Mouse (Mus musculus): ENCODE measurements around the gene Plcg2. TPM values are rescaled to one million over a fixed set of nuclear protein-coding genes. Genes with fewer than 3 reads are reported as not detected.

Gene Plcg2
- polyA plus RNA-seq, 1 experiment from 2014 or later = 4.2 TPM

DNA sequence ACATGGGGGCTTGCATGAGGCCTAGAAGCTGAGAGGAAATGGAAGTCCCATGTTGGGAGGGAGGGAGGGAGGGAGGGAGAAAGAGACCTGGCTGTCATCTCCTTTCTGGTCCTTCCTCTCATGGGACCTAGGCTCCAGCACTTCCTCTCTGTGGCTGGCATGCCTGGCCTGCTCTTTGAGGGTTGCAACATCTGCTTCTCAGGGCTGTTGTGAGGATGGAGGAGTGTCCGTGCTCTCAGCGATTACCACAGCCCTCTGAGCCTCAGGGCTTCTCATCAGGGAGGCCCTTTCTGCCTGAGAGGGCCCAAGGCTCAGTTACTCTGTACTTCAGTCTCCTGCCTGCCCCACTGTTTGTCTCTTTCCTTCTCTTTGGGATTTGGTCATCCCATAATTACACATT, 28.1 kb downstream of the Plcg2 start:
- Histone ChIP-seq H3K27ac (no peak overlapping the region), H3K4me2 (no peak overlapping the region), H3K4me3 (replicated peaks) (no peak overlapping the region), H3K4me1 (no peaks in the 10 kb centered on the region), H3K36me3 (no peaks in the 10 kb centered on the region), H3K9me3 (no peaks in the 10 kb centered on the region), H3K9ac (no peak overlapping the region), H3K27me3 (replicated peaks) (no peaks in the 10 kb centered on the region)
- WGBS = 26% methylated on average over 2 of the region's 2 CpGs
- no peak for ATAC-seq (ENCODE audit: insufficient read depth, low FRiP score, low read depth)

DNA sequence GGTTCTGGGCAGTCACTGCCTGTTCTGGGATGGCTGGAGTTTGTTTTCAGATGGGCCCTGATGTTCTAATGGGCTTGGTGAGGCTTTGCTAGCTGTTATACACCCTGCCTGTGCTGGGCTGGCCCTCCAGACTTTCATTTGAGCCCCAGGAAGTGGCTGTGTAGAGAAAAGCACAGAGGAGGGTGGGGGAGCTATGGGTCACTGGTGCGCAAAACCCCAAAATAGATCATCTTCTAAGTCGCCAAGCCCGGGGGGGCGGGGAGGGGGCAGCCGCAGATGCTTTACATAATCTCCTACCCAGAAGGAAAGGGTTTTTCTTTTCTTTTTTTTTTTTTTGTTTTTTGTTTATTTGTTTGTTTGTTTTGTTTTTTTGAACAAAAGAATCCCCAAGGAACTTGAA, 29.9 kb downstream of the Plcg2 start:
- H3K27ac ChIP-seq = no peak overlapping the region
- no peaks in the 10 kb centered on the region for H3K36me3 ChIP-seq
- no peak overlapping the region for H3K4me2 ChIP-seq
- no peaks in the 10 kb centered on the region for H3K9me3 ChIP-seq
- no peak overlapping the region for H3K9ac ChIP-seq
- H3K4me1 ChIP-seq = no peaks in the 10 kb centered on the region
- H3K4me3 ChIP-seq (replicated peaks) = no peak overlapping the region
- H3K27me3 ChIP-seq (replicated peaks) = no peaks in the 10 kb centered on the region
- ATAC-seq (ENCODE audit: insufficient read depth, low FRiP score, low read depth) = no peak
- WGBS = 75% methylated on average over 5 of the region's 5 CpGs

DNA sequence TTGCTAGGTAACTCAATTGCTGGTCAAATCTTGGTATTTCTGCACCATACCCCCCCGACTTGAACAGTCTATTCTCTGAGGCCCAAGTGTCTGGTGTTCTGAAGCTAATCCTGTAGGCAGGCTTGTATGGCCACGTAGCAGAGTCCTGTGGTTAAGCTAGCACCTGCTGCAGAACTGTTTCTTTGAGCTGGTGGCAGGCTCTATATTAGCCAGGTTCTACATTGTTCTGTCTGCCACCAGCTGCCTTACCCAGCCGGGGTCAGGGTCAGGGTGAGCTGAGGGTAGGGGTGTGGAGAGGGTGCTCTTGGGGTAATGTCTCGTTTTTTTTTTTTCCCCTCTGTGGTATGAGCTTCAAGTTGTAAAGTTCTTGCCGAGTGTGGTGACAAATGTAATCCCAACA, 31.1 kb downstream of the Plcg2 start:
- Histone ChIP-seq H3K4me2 (no peak overlapping the region), H3K27ac (no peak overlapping the region), H3K27me3 (replicated peaks) (no peaks in the 10 kb centered on the region), H3K4me3 (replicated peaks) (no peak overlapping the region), H3K9me3 (no peaks in the 10 kb centered on the region), H3K9ac (no peak overlapping the region), H3K4me1 (no peaks in the 10 kb centered on the region), H3K36me3 (no peaks in the 10 kb centered on the region)
- ATAC-seq (ENCODE audit: insufficient read depth, low FRiP score, low read depth) = no peak
- 58% methylated on average over 5 of the region's 5 CpGs for WGBS

DNA sequence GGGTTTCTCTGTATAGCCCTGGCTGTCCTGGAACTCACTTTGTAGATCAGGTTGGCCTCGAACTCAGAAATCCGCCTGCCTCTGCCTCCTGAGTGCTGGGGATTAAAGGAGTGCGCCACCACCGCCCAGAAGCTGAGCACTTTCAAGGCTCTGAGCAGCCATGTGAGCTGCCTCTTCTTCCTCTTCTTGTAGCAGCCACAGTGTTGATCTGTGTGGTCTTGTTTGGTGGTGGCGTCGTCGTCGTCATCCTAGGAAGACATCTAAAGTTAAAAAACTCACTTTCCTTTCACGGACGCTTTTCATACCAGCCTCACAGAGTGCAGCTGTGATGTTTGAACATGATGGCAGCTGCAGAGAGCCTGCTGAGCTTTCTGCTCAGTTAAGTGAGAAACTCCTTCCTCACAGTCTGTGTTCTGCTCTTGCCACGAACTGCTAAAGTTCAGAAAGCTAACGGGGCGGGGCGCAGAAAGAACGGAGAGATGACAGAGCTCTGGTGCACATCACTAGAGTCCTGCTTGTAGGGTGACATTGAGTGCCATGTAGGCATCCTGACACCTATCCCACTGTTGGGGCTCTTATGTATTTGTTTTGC, 34.4 kb downstream of the Plcg2 start:
- Histone ChIP-seq H3K36me3 (no peaks in the 10 kb centered on the region), H3K4me2 (no peak overlapping the region), H3K9ac (no peak overlapping the region), H3K27me3 (replicated peaks) (no peaks in the 10 kb centered on the region), H3K4me3 (replicated peaks) (no peak overlapping the region), H3K4me1 (no peaks in the 10 kb centered on the region), H3K27ac (no peak overlapping the region), H3K9me3 (no peaks in the 10 kb centered on the region)
- WGBS = 80% methylated on average over 15 of the region's 15 CpGs
- no peak for ATAC-seq (ENCODE audit: insufficient read depth, low FRiP score, low read depth)

DNA sequence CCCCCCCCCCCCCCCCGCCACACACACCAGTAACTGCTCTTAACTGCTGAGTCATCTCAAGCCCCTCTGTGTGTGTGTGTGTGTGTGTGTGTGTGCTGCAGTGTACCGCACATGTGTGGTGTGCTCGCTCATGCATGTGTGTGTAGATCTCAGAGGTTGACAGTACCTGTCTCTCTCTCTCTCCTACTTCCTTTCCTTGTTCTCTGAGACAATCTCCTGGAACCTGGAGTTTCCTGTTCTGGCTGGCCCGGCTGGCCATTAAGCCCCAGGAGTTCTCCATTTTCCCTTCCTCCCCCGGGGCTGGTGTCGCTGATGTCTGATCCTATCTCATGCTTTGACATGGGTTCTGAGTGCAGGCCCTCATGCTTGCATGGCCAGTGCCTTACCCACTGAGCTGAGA, 38.8 kb downstream of the Plcg2 start:
- no peaks in the 10 kb centered on the region for H3K36me3 ChIP-seq
- H3K4me3 ChIP-seq (replicated peaks) = no peak overlapping the region
- 53% methylated on average over 5 of the region's 6 CpGs for WGBS
- ATAC-seq (ENCODE audit: insufficient read depth, low FRiP score, low read depth) = no peak
- H3K9me3 ChIP-seq = no peaks in the 10 kb centered on the region
- H3K27me3 ChIP-seq (replicated peaks) = no peaks in the 10 kb centered on the region
- no peak overlapping the region for H3K27ac ChIP-seq
- H3K9ac ChIP-seq = no peak overlapping the region
- H3K4me2 ChIP-seq = no peak overlapping the region
- no peaks in the 10 kb centered on the region for H3K4me1 ChIP-seq

DNA sequence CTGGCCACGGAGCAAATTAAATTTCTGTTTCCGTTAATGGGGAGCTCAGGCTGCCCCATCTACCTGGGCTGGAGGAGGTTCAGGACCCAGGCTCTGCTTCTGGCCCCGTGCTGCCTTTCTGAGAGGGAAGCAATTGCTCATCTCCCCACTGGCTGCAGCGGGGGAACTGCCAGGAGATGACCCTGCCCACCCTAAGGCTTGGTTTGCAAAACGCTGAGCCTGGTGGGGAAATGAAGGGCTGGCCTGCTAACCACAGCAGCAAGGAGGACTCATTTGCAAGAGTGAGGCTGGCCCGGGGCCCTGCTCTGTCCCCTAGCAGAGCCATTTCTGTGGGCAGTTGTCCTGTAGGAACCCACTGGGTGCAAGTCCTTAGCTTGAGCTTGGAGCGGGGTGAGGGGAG, 39.7 kb downstream of the Plcg2 start:
- H3K36me3 ChIP-seq = no peaks in the 10 kb centered on the region
- no peak overlapping the region for H3K9ac ChIP-seq
- H3K27me3 ChIP-seq (replicated peaks) = no peaks in the 10 kb centered on the region
- no peak overlapping the region for H3K27ac ChIP-seq
- WGBS = 52% methylated on average over 7 of the region's 7 CpGs
- no peaks in the 10 kb centered on the region for H3K9me3 ChIP-seq
- H3K4me2 ChIP-seq = no peak overlapping the region
- H3K4me1 ChIP-seq = no peaks in the 10 kb centered on the region
- no peak for ATAC-seq (ENCODE audit: insufficient read depth, low FRiP score, low read depth)
- H3K4me3 ChIP-seq (replicated peaks) = no peak overlapping the region

DNA sequence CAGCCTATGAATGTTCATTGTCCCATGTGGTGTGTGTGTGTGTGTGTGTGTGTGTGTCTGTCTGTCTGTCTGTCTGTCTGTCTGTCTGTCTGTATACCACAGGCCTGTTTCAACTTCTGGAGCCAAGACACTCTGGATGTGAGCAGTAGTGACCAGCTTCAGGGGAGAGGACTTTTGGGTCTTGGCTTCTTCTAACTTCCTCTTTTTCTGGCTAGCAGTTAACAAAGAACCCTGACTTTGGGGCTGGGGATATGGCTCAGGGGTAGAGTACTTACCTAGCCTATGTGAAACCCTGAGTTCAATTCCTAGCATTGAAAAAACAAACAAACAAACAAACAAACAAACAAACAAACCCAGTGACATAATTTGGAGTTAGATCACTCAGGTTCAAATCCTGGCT, 44.9 kb downstream of the Plcg2 start:
- Histone ChIP-seq H3K4me1 (no peaks in the 10 kb centered on the region), H3K4me3 (replicated peaks) (no peak overlapping the region), H3K9me3 (no peaks in the 10 kb centered on the region), H3K27ac (no peak overlapping the region), H3K4me2 (no peak overlapping the region), H3K36me3 (no peaks in the 10 kb centered on the region), H3K9ac (no peak overlapping the region), H3K27me3 (replicated peaks) (no peaks in the 10 kb centered on the region)
- no peak for ATAC-seq (ENCODE audit: insufficient read depth, low FRiP score, low read depth)

DNA sequence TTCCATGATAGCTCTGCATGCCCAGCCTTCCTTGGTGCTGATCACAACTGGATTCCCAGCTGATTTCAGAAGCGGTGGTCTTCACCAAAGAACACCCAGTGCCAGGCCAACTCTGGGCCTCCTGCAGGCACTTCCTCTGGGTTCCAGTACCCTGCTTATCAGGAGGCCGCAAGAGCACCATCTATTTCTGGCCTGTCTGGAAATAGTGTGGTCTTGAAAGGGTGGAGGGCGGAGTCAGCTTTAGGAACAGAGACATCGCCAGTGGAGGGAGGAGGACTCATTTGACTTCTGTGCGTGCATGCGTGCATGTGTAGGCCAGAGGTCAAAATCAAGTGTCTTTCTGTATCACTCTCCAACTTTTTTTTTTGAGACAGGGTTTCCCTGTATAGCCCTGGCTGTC, 45.7 kb downstream of the Plcg2 start:
- H3K9ac ChIP-seq = no peak overlapping the region
- H3K27me3 ChIP-seq (replicated peaks) = no peaks in the 10 kb centered on the region
- H3K36me3 ChIP-seq = no peaks in the 10 kb centered on the region
- no peaks in the 10 kb centered on the region for H3K4me1 ChIP-seq
- no peaks in the 10 kb centered on the region for H3K9me3 ChIP-seq
- no peak overlapping the region for H3K27ac ChIP-seq
- no peak overlapping the region for H3K4me3 ChIP-seq (replicated peaks)
- ATAC-seq (ENCODE audit: insufficient read depth, low FRiP score, low read depth) = no peak
- no peak overlapping the region for H3K4me2 ChIP-seq
- WGBS = 80% methylated on average over 6 of the region's 6 CpGs

DNA sequence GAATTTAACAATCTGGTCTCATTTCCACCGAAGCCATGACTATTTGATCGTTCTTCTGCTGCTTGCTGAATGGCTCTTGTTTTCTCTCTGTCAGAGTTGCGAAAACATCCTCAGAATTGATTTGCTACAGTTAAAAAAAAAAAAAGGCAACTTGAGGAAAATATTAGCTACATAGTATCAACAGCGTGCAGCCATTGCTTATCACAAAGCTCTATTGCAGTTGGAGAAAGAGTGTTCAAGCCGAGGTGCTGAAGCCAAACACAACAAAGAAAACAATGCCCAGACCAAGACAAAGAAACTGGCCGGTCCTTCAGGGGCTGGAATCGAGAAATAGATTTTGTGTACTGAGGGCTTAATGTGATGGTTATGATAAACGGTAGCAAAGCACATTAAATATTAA, 47.0 kb downstream of the Plcg2 start:
- H3K36me3 ChIP-seq = no peaks in the 10 kb centered on the region
- H3K4me1 ChIP-seq = no peaks in the 10 kb centered on the region
- WGBS = 67% methylated on average over 8 of the region's 8 CpGs
- no peak overlapping the region for H3K27ac ChIP-seq
- H3K4me3 ChIP-seq (replicated peaks) = no peak overlapping the region
- no peak overlapping the region for H3K4me2 ChIP-seq
- no peak overlapping the region for H3K9ac ChIP-seq
- no peaks in the 10 kb centered on the region for H3K27me3 ChIP-seq (replicated peaks)
- H3K9me3 ChIP-seq = no peaks in the 10 kb centered on the region
- no peak for ATAC-seq (ENCODE audit: insufficient read depth, low FRiP score, low read depth)

DNA sequence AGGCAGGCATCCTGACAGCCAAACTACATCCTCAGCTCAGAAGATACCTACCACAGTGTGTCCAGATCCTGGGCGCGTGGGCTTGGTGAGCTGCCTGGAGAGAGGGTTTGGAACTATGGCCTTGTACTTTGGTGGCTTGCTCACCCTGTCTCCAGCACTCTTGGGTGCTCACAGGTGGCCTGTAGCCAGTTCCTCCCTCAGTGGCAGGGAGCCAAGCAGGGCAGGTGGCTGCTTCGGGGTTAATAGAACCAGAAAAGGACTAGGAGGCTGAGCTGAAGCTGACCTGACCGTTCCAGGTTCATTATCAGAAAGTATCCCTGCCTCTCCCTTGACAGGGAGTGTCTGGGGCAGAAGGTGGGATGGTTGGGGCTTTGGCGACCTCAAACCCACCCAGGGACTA, 48.3 kb downstream of the Plcg2 start:
- Histone ChIP-seq H3K4me3 (replicated peaks) (no peak overlapping the region), H3K4me2 (no peak overlapping the region), H3K27me3 (replicated peaks) (no peaks in the 10 kb centered on the region), H3K27ac (no peak overlapping the region), H3K36me3 (no peaks in the 10 kb centered on the region), H3K9ac (no peak overlapping the region), H3K9me3 (no peaks in the 10 kb centered on the region), H3K4me1 (no peaks in the 10 kb centered on the region)
- no peak for ATAC-seq (ENCODE audit: insufficient read depth, low FRiP score, low read depth)
- 69% methylated on average over 5 of the region's 5 CpGs for WGBS

DNA sequence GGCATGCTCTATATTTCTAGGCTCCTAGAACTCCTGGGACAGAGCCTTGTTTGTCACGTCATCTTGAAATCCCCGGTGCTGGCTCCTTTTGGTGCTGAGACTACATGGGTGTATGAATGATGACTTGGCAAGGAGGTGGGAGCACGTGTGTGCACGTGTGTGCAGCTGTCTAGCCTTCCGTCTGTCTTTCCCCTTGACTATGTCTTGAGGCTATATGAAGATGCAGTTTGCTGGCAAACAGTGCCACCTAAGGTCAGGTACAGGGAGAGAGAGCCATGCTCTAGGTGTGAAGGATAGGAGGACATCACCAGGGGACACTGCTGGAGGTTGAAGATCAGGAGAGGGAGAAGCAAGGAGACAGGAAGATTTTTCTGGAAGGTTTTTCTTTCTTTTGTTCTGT, 49.9 kb downstream of the Plcg2 start:
- Histone ChIP-seq H3K27me3 (replicated peaks) (no peaks in the 10 kb centered on the region), H3K4me3 (replicated peaks) (no peak overlapping the region), H3K9me3 (no peaks in the 10 kb centered on the region), H3K36me3 (no peaks in the 10 kb centered on the region), H3K9ac (no peak overlapping the region), H3K4me1 (no peaks in the 10 kb centered on the region), H3K4me2 (no peak overlapping the region), H3K27ac (no peak overlapping the region)
- no peak for ATAC-seq (ENCODE audit: insufficient read depth, low FRiP score, low read depth)
- WGBS = 84% methylated on average over 5 of the region's 5 CpGs

DNA sequence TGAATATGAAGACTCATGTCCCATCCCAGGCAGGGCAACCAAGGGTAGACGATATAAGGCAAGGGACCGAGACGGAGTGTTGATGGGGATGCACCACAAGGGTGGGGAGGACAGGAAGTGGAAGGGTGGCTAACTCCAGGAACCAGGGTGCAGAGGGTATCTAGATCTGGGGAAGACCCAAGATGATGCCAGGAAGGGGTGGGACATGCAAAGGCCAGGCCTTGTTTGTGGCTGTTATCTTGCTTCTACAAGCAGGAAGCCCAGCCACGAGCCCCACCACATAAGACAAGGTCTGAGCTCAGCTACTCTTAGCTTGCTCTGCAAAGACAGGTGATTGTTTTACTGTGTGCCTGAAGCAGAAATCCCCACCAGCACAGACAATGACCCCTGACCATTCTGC, 50.4 kb downstream of the Plcg2 start:
- Histone ChIP-seq H3K4me2 (no peak overlapping the region), H3K36me3 (no peaks in the 10 kb centered on the region), H3K4me1 (no peaks in the 10 kb centered on the region), H3K27me3 (replicated peaks) (no peaks in the 10 kb centered on the region), H3K27ac (no peak overlapping the region), H3K9ac (no peak overlapping the region), H3K4me3 (replicated peaks) (no peak overlapping the region), H3K9me3 (no peaks in the 10 kb centered on the region)
- ATAC-seq (ENCODE audit: insufficient read depth, low FRiP score, low read depth) = no peak
- 78% methylated on average over 4 of the region's 4 CpGs for WGBS

DNA sequence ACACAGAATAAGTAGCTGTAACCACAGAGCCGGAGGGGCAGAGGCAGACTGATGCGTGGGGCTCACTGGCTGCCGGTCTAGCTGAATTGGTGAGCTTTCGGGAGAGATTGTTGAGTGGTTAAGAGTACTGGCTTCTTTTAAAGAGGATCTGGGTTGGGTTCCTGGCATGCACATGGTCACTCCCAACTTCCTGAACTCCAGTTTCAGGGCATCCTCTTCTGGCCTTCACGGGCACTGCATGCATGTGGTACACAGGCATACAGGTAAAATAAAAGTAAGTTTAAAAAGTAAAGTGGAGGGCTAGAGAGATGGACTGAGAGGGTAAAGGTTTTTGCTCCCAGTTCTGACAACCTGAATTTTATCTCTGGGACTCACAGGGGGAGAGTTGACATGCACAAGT, 52.4 kb downstream of the Plcg2 start:
- ATAC-seq (ENCODE audit: insufficient read depth, low FRiP score, low read depth) = no peak
- Histone ChIP-seq H3K4me2 (no peak overlapping the region), H3K27ac (no peak overlapping the region), H3K9me3 (no peaks in the 10 kb centered on the region), H3K4me3 (replicated peaks) (no peak overlapping the region), H3K27me3 (replicated peaks) (no peaks in the 10 kb centered on the region), H3K4me1 (no peaks in the 10 kb centered on the region), H3K36me3 (no peaks in the 10 kb centered on the region), H3K9ac (no peak overlapping the region)
- WGBS = 83% methylated on average over 5 of the region's 5 CpGs

All from stomach, embryonic 15.5 days (tissue).